Mouse (Mus musculus): Measurements from ENCODE around the gene Trib2.

- TF ChIP-seq CTCF (IDR thresholded peaks at IDR 0.05; ENCODE audit: control insufficient read depth, insufficient read depth, low read length): no peak
- TF ChIP-seq POLR2A (IDR thresholded peaks at IDR 0.05; ENCODE audit: borderline replicate concordance, control insufficient read depth, low read depth, low read length): no peak
Measured at GRCm38 (mm10) chr12:15793336-15793735, 23.4 kb downstream of the Trib2 start.
